Mouse (Mus musculus) megakaryocyte, embryonic 14.5 days (primary cell): Measurements from ENCODE around the gene Gm21119.
"Not testable (repeated sequence)": the region's sequence is repeated elsewhere in the genome, so short reads cannot be mapped to it uniquely, and the experiment has no call there.

ENCODE experiments used
- FLI1 ChIP-seq: IDR thresholded peaks from 2 replicates; pipeline ENCODE4 v1.6.1; 2012; ENCODE audit warnings: low read length, inconsistent platforms, mixed read lengths
- GATA1 ChIP-seq: IDR thresholded peaks from 3 replicates; pipeline ENCODE4 v1.6.1; 2012; ENCODE audit warnings: mixed read lengths, low read length, inconsistent platforms, borderline replicate concordance

- TF ChIP-seq FLI1, GATA1: not testable (repeated sequence)
Measured at GRCm38 (mm10) chr8:20596081-20596841, 18.5 kb upstream of the Gm21119 start.
